Mouse (Mus musculus): ENCODE results near the gene Gm14295. TPM values are rescaled to one million over a fixed set of nuclear protein-coding genes. Genes with fewer than 3 reads are reported as not detected.

Gene Gm14295
- 1.6 TPM for total RNA-seq (2023)

DNA sequence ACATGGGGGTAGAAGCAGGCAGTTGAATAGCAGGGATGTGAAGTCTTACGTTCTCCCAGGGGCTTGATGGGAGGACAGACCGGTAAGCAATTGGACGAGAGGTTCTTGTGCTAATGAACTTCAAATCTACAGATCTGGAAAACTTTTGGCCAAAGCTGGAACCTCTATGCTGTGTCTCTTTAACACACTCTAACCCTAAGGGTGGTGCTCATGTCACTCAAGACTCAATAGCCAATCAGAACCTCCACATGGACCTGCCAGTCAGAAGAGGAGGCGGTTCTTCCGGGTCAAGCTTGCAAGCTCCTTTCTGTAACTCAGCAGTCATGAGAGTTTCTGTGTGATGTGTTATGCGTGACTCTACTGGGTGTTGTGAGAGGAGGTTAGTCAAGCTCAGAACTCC lies at the start of gene Gm14295:
Gene Gm14295, plus strand, starts transcription at position 301 of the 400 bp plus-strand sequence.

DNA sequence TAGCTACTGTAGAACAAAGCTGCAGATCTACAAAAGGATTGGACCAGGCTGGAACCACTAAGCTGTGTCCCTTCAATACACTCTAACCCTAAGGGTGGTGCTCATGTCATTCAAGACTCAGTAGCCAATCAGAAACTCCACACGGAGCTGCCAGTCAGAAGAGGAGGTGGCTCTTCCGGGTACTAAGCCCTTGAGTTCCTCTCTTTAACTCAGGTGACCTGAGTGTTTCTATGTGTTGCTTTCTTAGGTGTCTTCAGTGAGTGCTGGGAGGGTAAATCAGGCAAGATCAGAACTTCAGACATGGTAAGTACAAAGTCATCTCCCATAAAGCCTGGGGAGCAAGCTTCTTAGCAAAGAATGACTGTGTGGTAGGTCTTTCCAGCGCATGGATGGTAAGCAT lies 32.4 kb downstream of the Gm14295 start, which contains the start of gene Gm14408:
Gene Gm14408, plus strand, starts transcription at position 301 of the 400 bp plus-strand sequence.

Other genes with a start within 250 kb of the Gm14295 start
- gene Gm14308, start 162.3 kb upstream of the Gm14295 start, total RNA-seq (2023) = 0.71 TPM
- gene Zfp973, start 128.1 kb upstream of the Gm14295 start, total RNA-seq (2023) = 7.3 TPM
- 3.7 TPM for gene Gm14305, start 90.3 kb upstream of the Gm14295 start, total RNA-seq (2023)
- gene Gm14408, start 32.5 kb downstream of the Gm14295 start, total RNA-seq (2023) = not detected
- gene Gm14296, start 129.2 kb downstream of the Gm14295 start, total RNA-seq (2023) = 1.2 TPM
- 2.2 TPM for gene Gm14419, start 202.3 kb downstream of the Gm14295 start, total RNA-seq (2023)

All from CD4-positive naive resting alpha-beta T cell, adult 57 days (primary cell).